Mouse (Mus musculus) B cell, adult 2 months (primary cell): ENCODE results near the gene Dnajc16.

Source experiments
- DNase-seq, 2 experiments: peaks; one replicate each; pipeline ENCODE4 v3.0.0; 2022

The Dnajc16 gene

DNA sequence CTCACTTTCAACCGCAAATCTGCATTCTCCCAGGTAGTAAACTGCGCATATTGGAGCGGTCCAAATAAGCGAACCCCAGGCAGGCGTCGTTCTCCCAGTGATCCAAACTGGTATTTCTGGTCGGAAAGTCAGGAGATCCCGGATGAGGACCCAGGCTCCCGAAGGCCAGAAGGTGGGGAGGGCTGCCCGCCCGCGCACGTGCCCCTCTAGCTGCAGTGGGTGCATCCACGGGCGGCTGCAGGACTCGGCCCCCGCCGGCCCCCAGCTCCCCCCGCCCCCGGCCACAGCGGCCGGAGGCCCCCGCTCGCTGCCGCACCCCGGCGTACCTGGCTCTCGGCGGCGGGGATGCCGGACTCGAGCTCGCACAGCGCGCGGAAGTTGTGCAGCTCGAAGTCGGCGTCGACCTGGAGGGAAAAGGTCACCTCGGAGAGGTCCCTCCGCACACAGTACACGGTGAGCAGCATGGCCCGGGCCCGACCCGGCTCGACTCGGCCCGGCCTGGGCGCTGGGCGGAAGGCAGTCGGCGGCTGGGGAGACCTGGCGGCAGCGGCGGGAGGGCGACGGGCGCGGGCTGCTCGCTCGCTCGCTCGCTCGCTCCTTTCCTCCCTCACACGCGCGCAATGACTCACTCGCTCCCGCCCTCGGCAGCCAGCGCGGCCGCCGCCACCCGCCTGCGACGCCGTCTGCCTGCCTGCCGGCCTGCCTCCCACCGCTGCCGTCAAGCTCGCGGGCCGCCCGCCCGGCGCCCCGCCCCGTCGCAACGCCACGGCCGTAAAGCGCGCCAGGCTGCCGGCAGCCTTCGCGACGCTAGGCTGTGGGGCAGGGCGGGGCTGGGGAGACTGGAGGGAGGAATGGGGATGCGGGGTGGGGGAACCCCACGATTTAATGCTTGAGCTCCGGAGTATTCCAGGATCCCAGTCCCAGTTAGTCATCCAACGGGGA, 67.7 kb downstream of the Dnajc16 start, which contains the start of gene Ddi2:
Gene Ddi2, minus strand, starts transcription at position 689 of the 942 bp plus-strand sequence.
- peak; percentile 92 to 93 for DNase-seq

DNA sequence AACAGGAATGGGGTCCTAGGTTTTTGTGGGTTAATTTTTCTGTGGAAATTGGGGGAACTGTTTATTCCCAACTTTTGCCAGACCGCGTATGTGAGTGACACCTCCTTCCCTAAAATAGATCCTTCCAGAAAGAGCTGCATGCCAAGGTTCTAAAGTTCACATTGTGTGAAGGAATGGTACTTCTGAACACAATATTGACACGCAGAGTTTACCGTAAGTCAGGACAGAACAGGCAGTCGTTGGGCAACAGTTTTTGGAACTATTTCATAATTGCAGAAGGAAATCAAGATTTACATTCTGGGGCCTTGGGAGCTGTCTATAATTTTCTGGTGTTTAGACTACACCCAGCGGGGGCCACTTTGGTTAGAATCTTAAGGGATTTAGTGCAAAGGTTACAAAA, 68.8 kb downstream of the Dnajc16 start:
- no peak for DNase-seq

DNA sequence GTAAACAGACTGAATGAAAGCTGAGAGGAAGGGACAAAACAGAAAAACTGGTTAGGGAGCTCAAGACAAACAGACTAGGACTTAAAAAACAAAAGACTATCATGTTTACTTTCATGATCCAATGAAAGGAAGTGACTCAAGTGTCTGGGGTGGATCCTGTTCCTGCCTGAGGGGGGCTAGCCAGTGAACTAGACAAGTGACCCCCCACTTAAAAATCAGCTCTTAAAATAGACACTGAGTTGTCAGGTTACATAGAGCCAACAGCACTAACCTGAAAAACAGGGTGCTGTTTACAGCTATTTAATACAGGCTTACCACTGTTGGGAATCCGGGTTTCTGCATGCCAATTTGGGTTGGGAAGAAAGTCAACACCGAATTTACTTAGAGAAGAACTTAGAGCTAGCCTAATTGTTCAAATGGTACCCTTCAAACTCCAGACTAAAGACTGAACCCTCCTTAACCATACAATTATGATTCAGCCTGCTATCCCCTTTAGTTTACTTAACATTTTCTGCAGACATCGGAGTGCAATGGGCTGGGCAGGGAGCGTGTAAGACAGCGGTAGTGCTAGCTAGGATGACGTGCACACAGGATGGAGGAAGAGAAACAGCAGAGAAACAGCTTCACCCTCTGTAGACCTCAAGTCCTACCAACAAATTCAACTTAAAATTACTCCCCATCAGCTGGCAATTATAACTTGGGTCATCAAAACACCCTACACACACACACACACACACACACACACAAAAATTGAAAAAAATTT, 69.8 kb downstream of the Dnajc16 start:
- DNase-seq = peak; percentile 29 to 33

GRCm38 (mm10) chr4:141719304-141719703, 71.4 kb downstream of the Dnajc16 start:
- DNase-seq = no peak

- no peak for DNase-seq
Measured at GRCm38 (mm10) chr4:141717633-141718032, 73.1 kb downstream of the Dnajc16 start.

GRCm38 (mm10) chr4:141715027-141715426, 75.7 kb downstream of the Dnajc16 start:
- no peak for DNase-seq

GRCm38 (mm10) chr4:141713598-141714142, 77.1 kb downstream of the Dnajc16 start:
- DNase-seq = peak; percentile 24 to 28

GRCm38 (mm10) chr4:141711250-141711649, 79.5 kb downstream of the Dnajc16 start:
- no peak for DNase-seq
